Mouse (Mus musculus): ENCODE results near the gene Ube2s. TPM values are rescaled to one million over a fixed set of nuclear protein-coding genes. Genes with fewer than 3 reads are reported as not detected.
"Not testable (repeated sequence)": the region's sequence is repeated elsewhere in the genome, so short reads cannot be mapped to it uniquely, and the experiment has no call there.

Ube2s gene
- polyA plus RNA-seq, 1 experiment, result 1,069 TPM

DNA sequence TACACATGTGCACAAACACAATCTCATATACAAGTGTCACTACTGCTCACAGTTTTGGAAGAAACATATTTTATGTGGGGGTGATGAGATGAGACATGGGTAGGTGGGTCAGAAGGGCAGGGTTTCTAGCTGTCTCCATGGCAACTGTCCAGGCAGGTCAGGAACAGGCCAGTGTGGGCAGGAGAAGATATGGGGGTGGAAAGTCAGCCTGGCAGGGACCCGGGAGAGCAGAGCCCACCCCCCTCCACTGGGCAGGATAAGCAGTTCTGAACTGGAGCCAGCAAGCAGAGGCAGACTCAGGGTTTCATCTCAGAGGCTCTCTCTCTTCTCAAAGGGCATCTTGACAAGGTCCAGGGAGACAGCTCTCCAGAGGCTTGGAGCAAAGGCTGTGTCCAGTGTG, 25.2 kb upstream of the Ube2s start:
- no peak overlapping the region for H3K27ac ChIP-seq (ENCODE audit: control insufficient read depth, insufficient read depth, low read depth, low read length)
- no peak for TF ChIP-seq POLR2A (IDR thresholded peaks at IDR 0.05; ENCODE audit: control insufficient read depth, low read depth, low read length)
- H3K4me1 ChIP-seq (ENCODE audit: control insufficient read depth, insufficient read depth, low read length), result peaks cover 6% of the 10 kb centered on the region
- H3K4me3 ChIP-seq (ENCODE audit: control insufficient read depth, low read depth, low read length), result no peak overlapping the region
- no peaks in the 10 kb centered on the region for H3K36me3 ChIP-seq (ENCODE audit: control insufficient read depth, insufficient read depth, low read length)
- no peaks in the 10 kb centered on the region for H3K27me3 ChIP-seq (ENCODE audit: control insufficient read depth, insufficient read depth, low read length)

DNA sequence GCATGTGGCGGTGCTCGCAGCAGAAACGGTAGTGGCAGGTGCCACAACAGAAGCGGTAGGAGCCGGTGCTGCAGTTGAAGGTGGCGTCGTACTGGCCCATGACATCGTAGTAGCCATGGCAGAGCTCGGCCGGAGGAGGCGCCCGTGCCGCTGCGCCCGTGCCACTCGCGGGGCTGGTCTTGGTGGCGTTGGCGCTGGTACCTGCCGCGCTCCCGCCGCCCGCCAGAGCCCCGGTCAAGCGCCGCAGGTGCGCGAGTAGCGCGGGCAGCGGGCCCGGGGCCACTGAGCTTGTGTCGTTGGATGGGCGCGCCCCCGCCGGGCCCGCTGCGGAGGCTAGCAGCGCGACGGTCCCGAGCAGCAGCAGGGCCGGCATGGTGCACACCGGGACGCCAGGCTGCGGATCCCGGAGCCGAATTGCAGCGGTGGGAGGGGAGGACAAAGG, 24.0 kb upstream of the Ube2s start:
- Histone ChIP-seq H3K4me1 (ENCODE audit: control insufficient read depth, insufficient read depth, low read length) (peaks cover 6% of the 10 kb centered on the region), H3K27ac (ENCODE audit: control insufficient read depth, insufficient read depth, low read depth, low read length) (no peak overlapping the region), H3K36me3 (ENCODE audit: control insufficient read depth, insufficient read depth, low read length) (no peaks in the 10 kb centered on the region), H3K27me3 (ENCODE audit: control insufficient read depth, insufficient read depth, low read length) (no peaks in the 10 kb centered on the region), H3K4me3 (ENCODE audit: control insufficient read depth, low read depth, low read length) (peak overlapping the region; percentile 48)
- TF ChIP-seq CTCF (IDR thresholded peaks at IDR 0.05; ENCODE audit: control insufficient read depth, insufficient read depth, insufficient replicate concordance, low read depth, low read length), result peak; percentile 36; the same call in 1 of the 2 replicates
- TF ChIP-seq POLR2A (IDR thresholded peaks at IDR 0.05; ENCODE audit: control insufficient read depth, low read depth, low read length), result no peak

DNA sequence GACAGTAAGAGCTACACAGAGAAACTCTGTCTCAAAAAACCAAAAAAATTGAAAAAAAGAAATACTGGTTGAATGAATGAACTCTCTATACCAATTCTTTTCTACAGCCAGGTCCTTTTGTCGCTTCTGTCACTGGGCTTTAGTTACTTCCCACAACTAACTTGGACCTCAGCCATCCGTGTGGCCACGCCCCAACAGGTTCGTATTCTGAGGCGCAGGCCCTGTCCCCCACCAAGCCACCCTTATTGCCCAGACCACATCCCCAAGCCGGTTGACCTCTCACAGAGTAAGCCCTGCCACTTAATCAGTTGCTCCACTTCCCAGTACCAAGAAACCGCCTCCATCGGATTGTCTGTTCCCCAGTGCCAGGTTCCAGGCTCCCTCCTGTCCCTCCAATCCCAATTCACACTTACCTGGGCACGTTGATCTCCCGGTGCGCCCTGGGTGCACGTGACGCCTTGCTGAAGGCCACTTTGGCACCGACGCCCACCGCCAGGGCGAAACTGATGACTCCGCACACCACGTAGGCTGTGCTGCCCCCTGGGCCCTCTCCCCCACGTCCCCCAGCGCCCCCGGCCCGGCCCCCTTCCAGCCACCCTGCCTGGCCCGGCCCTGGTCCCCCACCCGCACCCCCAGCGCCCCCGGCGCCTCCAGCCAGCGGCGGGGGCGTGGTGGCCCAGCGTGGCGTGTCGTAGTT, 23.4 kb upstream of the Ube2s start:
- Histone ChIP-seq H3K4me3 (ENCODE audit: control insufficient read depth, low read depth, low read length) (no peak overlapping the region; the same call in 1 of the 2 replicates), H3K27me3 (ENCODE audit: control insufficient read depth, insufficient read depth, low read length) (no peaks in the 10 kb centered on the region), H3K4me1 (ENCODE audit: control insufficient read depth, insufficient read depth, low read length) (peaks cover 12% of the 10 kb centered on the region), H3K27ac (ENCODE audit: control insufficient read depth, insufficient read depth, low read depth, low read length) (no peak overlapping the region), H3K36me3 (ENCODE audit: control insufficient read depth, insufficient read depth, low read length) (no peaks in the 10 kb centered on the region)
- TF ChIP-seq POLR2A (IDR thresholded peaks at IDR 0.05; ENCODE audit: control insufficient read depth, low read depth, low read length) (no peak), CTCF (IDR thresholded peaks at IDR 0.05; ENCODE audit: control insufficient read depth, insufficient read depth, insufficient replicate concordance, low read depth, low read length) (no peak)

DNA sequence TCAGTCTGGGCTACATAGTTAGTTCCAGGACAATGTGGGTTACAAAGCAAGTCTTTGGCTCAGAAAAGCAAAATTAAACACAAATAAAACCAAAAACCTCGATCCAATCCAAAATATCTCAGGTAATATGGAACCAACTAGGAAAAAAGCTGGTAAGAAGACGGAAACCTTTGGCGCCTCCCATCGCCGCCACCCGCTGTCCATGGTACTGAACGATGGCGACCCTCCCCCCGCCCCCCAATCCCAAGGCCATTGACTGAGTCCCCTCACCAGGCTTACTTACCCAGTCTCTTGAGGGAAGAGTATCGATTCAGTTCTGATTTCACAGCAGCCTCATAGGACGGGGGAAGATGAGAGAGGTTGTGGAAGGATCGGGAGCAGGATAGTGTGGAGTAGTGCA, 18.1 kb upstream of the Ube2s start:
- no peaks in the 10 kb centered on the region for H3K36me3 ChIP-seq (ENCODE audit: control insufficient read depth, insufficient read depth, low read length)
- no peaks in the 10 kb centered on the region for H3K27me3 ChIP-seq (ENCODE audit: control insufficient read depth, insufficient read depth, low read length)
- no peak for TF ChIP-seq CTCF (IDR thresholded peaks at IDR 0.05; ENCODE audit: control insufficient read depth, insufficient read depth, insufficient replicate concordance, low read depth, low read length)
- no peak for TF ChIP-seq POLR2A (IDR thresholded peaks at IDR 0.05; ENCODE audit: control insufficient read depth, low read depth, low read length)

DNA sequence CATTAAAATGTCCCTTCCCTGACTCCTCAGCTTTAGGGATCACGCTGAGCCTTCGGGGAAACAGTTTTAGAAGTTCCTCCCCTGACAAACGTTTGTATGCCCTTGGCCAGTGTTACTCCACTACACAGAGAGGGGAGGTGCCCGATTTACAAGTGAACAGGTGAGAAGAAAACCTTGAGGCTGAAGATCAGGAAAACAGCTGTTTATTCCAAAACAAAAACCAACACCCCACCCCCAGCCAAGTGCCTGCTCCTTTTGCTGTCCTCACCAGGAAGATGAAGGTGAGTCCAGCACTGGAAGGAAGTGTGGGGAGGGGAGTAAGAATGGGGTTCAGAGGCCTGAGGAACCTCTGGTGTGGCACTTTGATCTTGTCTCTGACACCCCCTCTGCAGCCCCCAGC, 13.0 kb upstream of the Ube2s start:
- H3K27me3 ChIP-seq (ENCODE audit: control insufficient read depth, insufficient read depth, low read length), result no peaks in the 10 kb centered on the region
- H3K27ac ChIP-seq (ENCODE audit: control insufficient read depth, insufficient read depth, low read depth, low read length), result no peak overlapping the region
- H3K4me3 ChIP-seq (ENCODE audit: control insufficient read depth, low read depth, low read length), result no peak overlapping the region
- TF ChIP-seq POLR2A (IDR thresholded peaks at IDR 0.05; ENCODE audit: control insufficient read depth, low read depth, low read length), result no peak
- no peak for TF ChIP-seq CTCF (IDR thresholded peaks at IDR 0.05; ENCODE audit: control insufficient read depth, insufficient read depth, insufficient replicate concordance, low read depth, low read length)
- H3K4me1 ChIP-seq (ENCODE audit: control insufficient read depth, insufficient read depth, low read length), result peaks cover 8% of the 10 kb centered on the region
- no peaks in the 10 kb centered on the region for H3K36me3 ChIP-seq (ENCODE audit: control insufficient read depth, insufficient read depth, low read length)

More for the DNA sequence above, 18.1 kb upstream of the Ube2s start:
- Histone ChIP-seq H3K27ac (ENCODE audit: control insufficient read depth, insufficient read depth, low read depth, low read length) (no peak overlapping the region), H3K4me3 (ENCODE audit: control insufficient read depth, low read depth, low read length) (no peak overlapping the region), H3K4me1 (ENCODE audit: control insufficient read depth, insufficient read depth, low read length) (peaks cover 17% of the 10 kb centered on the region)

DNA sequence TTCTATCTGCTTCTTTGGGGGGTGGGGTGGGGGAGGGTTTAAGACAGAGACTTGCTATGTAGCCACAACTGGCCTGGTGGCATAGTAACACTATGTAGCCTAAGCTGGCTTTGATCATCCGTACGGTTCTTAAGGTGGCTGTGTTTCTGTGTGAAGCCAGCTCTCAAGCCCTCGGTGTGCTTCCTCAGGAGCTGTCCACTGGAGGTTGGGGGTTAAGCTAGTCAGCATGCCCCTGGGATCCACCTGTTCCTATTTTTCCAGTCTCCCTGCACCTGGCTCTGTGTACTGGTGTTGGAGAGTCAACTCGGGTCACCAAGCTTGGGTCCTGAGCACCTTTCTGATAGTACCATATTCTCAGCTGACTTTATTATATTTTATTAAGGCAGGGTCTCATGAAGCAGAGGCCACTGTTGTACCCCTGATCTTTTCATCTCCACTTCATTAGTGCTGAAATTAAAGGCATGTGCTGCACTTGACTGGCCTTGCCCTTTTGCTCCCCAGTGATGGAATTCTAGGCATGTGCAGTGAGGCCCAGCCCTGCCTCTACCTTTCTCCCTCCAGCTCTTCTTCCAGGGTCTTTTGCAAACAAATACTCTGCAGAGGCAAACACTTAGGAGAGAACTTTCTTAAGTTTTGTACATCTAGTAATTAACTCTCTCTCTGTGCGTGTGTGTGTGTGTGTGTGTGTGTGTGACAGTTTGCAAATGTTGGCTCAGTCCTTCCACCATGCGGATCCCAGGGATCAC, 9.9 kb upstream of the Ube2s start:
- no peak for TF ChIP-seq POLR2A (IDR thresholded peaks at IDR 0.05; ENCODE audit: control insufficient read depth, low read depth, low read length)
- no peak for TF ChIP-seq CTCF (IDR thresholded peaks at IDR 0.05; ENCODE audit: control insufficient read depth, insufficient read depth, insufficient replicate concordance, low read depth, low read length)
- Histone ChIP-seq H3K4me3 (ENCODE audit: control insufficient read depth, low read depth, low read length) (no peak overlapping the region), H3K27me3 (ENCODE audit: control insufficient read depth, insufficient read depth, low read length) (no peaks in the 10 kb centered on the region), H3K36me3 (ENCODE audit: control insufficient read depth, insufficient read depth, low read length) (no peaks in the 10 kb centered on the region), H3K27ac (ENCODE audit: control insufficient read depth, insufficient read depth, low read depth, low read length) (no peak overlapping the region), H3K4me1 (ENCODE audit: control insufficient read depth, insufficient read depth, low read length) (no peaks in the 10 kb centered on the region)

DNA sequence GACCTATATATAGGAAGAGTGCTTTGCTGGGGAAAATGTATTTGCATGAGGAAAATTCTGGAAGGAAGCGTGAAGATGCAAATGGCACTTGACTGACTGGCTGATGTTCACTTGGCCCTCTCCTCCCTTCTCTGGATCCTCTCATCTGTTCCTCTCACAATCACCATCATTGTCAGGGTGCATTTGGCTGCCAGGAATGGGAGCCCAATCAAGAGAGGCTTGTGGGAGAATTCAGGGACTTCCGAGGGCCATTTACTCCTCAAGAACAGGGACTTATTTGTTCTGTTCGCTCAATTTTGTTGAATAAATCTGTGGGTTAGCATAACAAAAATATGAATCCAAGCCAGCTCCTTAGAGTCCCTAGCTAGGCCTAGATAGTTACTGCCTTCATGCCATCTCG, 9.3 kb upstream of the Ube2s start:
- no peaks in the 10 kb centered on the region for H3K36me3 ChIP-seq (ENCODE audit: control insufficient read depth, insufficient read depth, low read length)
- H3K4me3 ChIP-seq (ENCODE audit: control insufficient read depth, low read depth, low read length), result no peak overlapping the region
- no peaks in the 10 kb centered on the region for H3K27me3 ChIP-seq (ENCODE audit: control insufficient read depth, insufficient read depth, low read length)
- H3K27ac ChIP-seq (ENCODE audit: control insufficient read depth, insufficient read depth, low read depth, low read length), result no peak overlapping the region
- H3K4me1 ChIP-seq (ENCODE audit: control insufficient read depth, insufficient read depth, low read length), result no peaks in the 10 kb centered on the region
- no peak for TF ChIP-seq CTCF (IDR thresholded peaks at IDR 0.05; ENCODE audit: control insufficient read depth, insufficient read depth, insufficient replicate concordance, low read depth, low read length)
- TF ChIP-seq POLR2A (IDR thresholded peaks at IDR 0.05; ENCODE audit: control insufficient read depth, low read depth, low read length), result no peak

DNA sequence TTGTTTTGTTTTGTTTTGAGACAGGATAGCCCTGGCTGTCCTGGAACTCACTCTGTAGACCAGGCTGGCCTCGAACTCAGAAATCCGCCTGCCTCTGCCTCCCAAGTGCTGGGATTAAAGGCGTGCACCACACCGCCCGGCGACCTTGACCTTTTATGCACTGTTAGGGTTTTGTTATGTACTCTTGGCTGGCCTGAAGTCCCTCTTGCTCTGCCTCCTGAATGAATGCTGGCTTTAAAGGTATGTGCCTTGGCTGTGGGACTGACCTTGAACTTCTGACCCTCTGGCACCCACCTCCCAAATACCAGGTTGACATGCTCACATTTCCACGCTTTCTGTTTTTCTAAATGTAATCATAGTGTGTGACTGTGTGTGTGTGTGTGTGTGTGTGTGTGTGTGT, 8.5 kb upstream of the Ube2s start:
- not testable (repeated sequence) for H3K4me1 ChIP-seq (ENCODE audit: control insufficient read depth, insufficient read depth, low read length); H3K36me3 ChIP-seq (ENCODE audit: control insufficient read depth, insufficient read depth, low read length); H3K27me3 ChIP-seq (ENCODE audit: control insufficient read depth, insufficient read depth, low read length); H3K4me3 ChIP-seq (ENCODE audit: control insufficient read depth, low read depth, low read length); H3K27ac ChIP-seq (ENCODE audit: control insufficient read depth, insufficient read depth, low read depth, low read length)

Data from testis, adult 2 months (tissue).